Mouse (Mus musculus) gastrocnemius, adult 2 months (tissue): ENCODE data around the gene Nmur2. TPM values are rescaled to one million over a fixed set of nuclear protein-coding genes. Genes with fewer than 3 reads are reported as not detected.

Experiments used
- DNase-seq: peaks from one replicate; pipeline ENCODE4 v3.0.0; 2022
- H3K27ac ChIP-seq: fragments of 200-600 bp; 2 replicates; pipeline ENCODE4 v1.8.1; 2022; ENCODE audit warnings: mild to moderate bottlenecking
- H3K4me3 ChIP-seq: fragments of 200-600 bp; 2 replicates; pipeline ENCODE4 v1.8.1; 2022; ENCODE audit warnings: mild to moderate bottlenecking, moderate library complexity
- CTCF ChIP-seq: fragments of 200-600 bp; IDR thresholded peaks from 2 replicates; pipeline ENCODE4 v1.8.1; 2022; ENCODE audit warnings: antibody characterized with exemption, mild to moderate bottlenecking, moderate library complexity
- intact Hi-C: fragments of 180-260 bp; cut with DNase I; formaldehyde crosslinking; loops from one replicate; pipeline ENCODE4 v1.15.1; 2025
- total RNA-seq, 2 experiments: library from RNA; stranded (reverse); gene quantifications; 2 replicates each; pipeline ENCODE4 v1.2.3; 2021

The Nmur2 gene
- total RNA-seq, 2 experiments from 2014 or later, result not detected

DNA sequence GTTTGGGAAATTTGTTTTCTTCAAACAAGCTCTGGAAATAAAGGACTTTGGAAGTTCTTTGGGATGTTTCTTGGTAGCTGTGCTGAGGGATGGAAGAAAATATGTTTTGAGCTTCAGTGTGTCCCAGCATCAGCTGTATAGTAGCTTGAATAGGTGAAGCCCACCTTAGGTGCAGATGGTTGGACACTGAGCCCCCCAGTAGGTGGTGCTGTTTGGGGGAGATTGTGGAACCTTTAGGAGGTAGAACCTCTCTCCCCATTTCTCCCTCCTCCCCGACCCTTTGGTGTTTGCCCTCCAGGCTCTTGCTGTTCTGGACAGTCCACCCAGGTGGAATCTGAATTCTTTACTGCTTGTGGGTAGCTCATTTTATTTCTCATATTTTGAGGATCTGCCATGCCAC, 48.0 kb downstream of the Nmur2 start:
- no peak for DNase-seq
- TF ChIP-seq CTCF, result no peak
- intact Hi-C loops, result no loop called here

DNA sequence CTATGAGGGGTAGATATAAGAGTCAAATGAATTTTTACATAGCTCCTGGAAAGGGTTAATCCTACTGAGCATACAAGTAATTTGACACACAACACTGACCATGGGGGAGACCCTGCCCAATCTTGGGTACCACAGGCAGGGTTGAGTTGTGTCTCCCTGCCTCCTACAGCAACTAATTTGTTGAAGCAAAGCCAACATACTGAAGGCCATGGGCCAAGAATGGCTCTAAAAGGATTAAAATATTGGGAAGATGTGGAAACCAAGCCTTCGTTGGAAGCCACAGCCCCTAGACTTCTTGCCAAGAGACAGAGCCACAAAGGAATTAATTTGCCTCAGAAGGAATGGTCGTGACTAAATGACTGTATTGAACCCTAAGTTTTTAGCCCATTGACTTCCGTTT, 48.7 kb downstream of the Nmur2 start:
- Histone ChIP-seq H3K4me3 (no peak overlapping the region), H3K27ac (no peak overlapping the region)
- DNase-seq, result no peak
- no peak for TF ChIP-seq CTCF
- intact Hi-C loops, result no loop called here

More for the DNA sequence above, 48.0 kb downstream of the Nmur2 start:
- Histone ChIP-seq H3K27ac (no peak overlapping the region), H3K4me3 (no peak overlapping the region)

DNA sequence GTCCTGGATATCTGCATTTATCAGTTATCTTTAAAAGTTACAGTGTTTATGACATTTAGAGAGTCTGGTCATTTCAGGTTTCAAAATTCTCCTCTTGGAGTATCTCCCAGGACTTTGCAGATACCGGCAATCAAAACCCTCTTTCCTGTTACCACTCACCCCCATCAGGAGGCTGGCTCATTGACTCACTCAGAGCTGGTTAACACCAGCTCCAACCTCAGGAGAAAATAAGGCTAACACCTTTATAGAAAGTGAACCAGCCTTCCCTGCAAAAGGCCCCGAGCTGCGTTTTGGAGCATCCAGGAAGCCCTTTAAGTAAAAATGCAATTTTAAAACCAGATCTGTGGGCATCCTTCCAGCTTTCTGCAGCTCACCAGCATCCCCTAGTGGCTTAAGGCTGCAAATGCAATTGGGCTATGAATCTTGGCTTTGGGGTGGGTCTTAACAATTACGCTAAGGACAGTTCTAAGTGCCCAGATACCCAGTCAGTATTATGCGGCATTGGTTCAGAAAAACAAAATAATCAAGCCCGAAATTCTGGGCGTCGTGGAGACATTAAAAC, 49.2 kb downstream of the Nmur2 start:
- peak; percentile 78 for TF ChIP-seq CTCF
- no peak overlapping the region for H3K27ac ChIP-seq
- intact Hi-C loops, result no loop called here
- no peak overlapping the region for H3K4me3 ChIP-seq
- no peak for DNase-seq

DNA sequence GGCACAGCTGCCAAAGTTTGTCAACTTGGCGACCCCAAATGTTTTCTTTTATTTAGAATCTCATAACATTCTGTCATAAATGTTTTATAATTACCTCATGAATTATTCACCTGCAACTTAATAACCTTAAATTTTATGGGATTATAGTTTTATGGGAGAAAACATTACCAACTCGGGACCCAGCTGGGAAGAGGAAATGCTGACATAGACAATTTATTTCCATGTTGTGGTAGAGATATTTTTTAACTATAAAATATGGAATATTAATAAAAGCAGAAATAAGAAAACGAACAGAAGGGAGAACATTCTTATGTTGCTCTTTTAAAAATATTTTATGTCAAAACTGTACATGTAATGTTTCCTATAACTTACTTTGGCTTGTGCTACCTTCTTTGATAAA, 56.2 kb downstream of the Nmur2 start:
- Histone ChIP-seq H3K4me3 (no peak overlapping the region), H3K27ac (no peak overlapping the region)
- no peak for DNase-seq
- no peak for TF ChIP-seq CTCF
- intact Hi-C loops, result loop anchor here (5.0 kb wide), 1 partner anchor 467 kb away; no protein-coding TSS in a partner anchor

DNA sequence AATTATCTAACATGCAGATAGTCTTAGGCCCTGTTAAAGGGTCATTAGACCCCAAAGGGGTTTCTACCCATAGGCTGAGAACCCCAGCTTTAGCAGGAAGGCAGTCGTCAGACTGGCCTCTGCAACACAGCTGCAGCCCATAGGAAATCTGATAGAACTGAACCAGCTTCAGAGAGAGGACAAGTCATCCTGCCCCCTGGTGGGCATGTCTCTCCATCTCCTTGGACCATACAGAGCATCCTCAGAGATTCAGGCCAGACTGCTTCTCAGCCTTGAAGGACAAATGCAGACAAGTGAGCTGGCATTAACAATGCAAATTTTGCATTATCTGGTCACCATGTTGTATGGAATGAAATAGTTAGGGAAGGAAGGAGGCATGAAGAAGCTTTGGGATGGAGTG, 59.2 kb downstream of the Nmur2 start:
- intact Hi-C loops, result loop anchor here (5.0 kb wide), 1 partner anchor 464 kb away; no protein-coding TSS in a partner anchor
- peak; percentile 18; the same call in 1 of the 2 replicates for TF ChIP-seq CTCF

DNA sequence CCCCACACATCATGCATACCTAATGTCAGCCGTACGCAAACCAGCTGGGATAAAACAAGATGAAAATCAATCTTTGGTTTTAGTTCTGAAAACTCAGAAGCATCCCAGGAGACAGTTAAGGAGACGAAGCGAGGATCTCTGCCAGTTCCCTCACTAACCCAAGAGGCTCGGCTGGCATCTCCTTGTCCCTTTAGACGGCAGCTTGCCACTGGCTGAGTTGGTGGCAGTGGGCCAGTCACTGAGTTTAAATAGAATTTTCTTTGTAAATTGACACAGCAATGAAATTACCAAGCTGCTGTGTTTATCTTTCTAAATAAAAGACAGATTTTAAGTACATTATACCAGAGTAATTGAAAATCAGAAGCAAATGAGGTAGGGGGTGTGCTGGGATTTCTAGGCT, 62.7 kb downstream of the Nmur2 start:
- intact Hi-C loops, result no loop called here
- Histone ChIP-seq H3K4me3 (no peak overlapping the region), H3K27ac (no peak overlapping the region)
- no peak for TF ChIP-seq CTCF
- no peak for DNase-seq

More for the DNA sequence above, 59.2 kb downstream of the Nmur2 start:
- no peak overlapping the region for H3K27ac ChIP-seq
- H3K4me3 ChIP-seq, result no peak overlapping the region
- no peak for DNase-seq
